In genomic region chr3:88620146-88620991, GRCm38 (mm10) we compare ENCODE assay signal across 9 mouse cellular contexts. TPM values are rescaled to one million over a fixed set of nuclear protein-coding genes. Genes with fewer than 3 reads are reported as not detected.
A peak's percentile ranks its signal among the peaks of the same experiment; 100 is the strongest.
DNase-seq lines count a peak whose midpoint lies in the region; ATAC-seq and TF ChIP-seq lines count a peak whose summit lies in the region.
"Had no signal": no experiment of that assay in that cellular context is flagged by ENCODE, and none has a peak within 500 bp of the region (broad histone marks: within the 10 kb centered on the region; RNA-seq: fewer than 3 reads in every experiment).

No protein-coding gene starts in this region.

- peaks cover 15% of the 10 kb centered on the region; the same call in 1 of the 2 replicates for H3K4me1 ChIP-seq in cerebellum, adult 2 months (ENCODE audit: control insufficient read depth, insufficient read depth, low read length)
- H3K4me1 ChIP-seq in forebrain, embryonic 12.5 days, result peaks cover 39% of the 10 kb centered on the region
- H3K4me1 ChIP-seq in liver, embryonic 12.5 days, result peaks cover 79% of the 10 kb centered on the region

- peak overlapping the region; percentile 85 for H3K4me3 ChIP-seq in cerebellum, adult 2 months (replicated peaks; ENCODE audit: insufficient read depth, low read depth, low read length)
- peak overlapping the region; percentile 90 for H3K4me3 ChIP-seq in forebrain, embryonic 12.5 days (replicated peaks)
- peak overlapping the region; percentile 75 for H3K4me3 ChIP-seq in liver, embryonic 12.5 days

- no peaks in the 10 kb centered on the region for H3K9me3 ChIP-seq in forebrain, embryonic 12.5 days
- H3K9me3 ChIP-seq in liver, embryonic 12.5 days (replicated peaks), result no peaks in the 10 kb centered on the region

- DNase-seq in cerebellum, adult 2 months, result no peak
- DNase-seq in cerebellum, postnatal 14 days, result no peak
- DNase-seq in 3T3-L1 (ENCODE audit: low read depth, low spot score), result peak; percentile 40
- no peak for DNase-seq in urinary bladder, postnatal 4 days (ENCODE audit: low spot score in 2 of 2)
- no peak for DNase-seq in spleen, postnatal 36 days (ENCODE audit: low spot score in 2 of 2)
- DNase-seq in layer of hippocampus, adult 8-10 months (ENCODE audit: low spot score in 2 of 2), result no peak

- TF ChIP-seq POLR2A in cerebellum, adult 2 months (IDR thresholded peaks at IDR 0.05; ENCODE audit: borderline replicate concordance, insufficient read depth, low read length), result 0 out of 2 replicates have a peak, but pooled peaks have one; percentile 4

- peak overlapping the region; percentile 91 for H3K4me2 ChIP-seq in forebrain, embryonic 12.5 days
- peak overlapping the region; percentile 97 for H3K4me2 ChIP-seq in liver, embryonic 12.5 days

- peak overlapping the region; percentile 99 for H3K9ac ChIP-seq in forebrain, embryonic 12.5 days
- peak overlapping the region; percentile 86 for H3K9ac ChIP-seq in liver, embryonic 12.5 days

- WGBS in cerebellum, adult 2 months, result 10% methylated on average over 15 of the region's 15 CpGs
- 16% methylated on average over 15 of the region's 15 CpGs for WGBS in forebrain, embryonic 12.5 days
- WGBS in liver, embryonic 12.5 days (ENCODE audit: insufficient replicate concordance), result 11% methylated on average over 15 of the region's 15 CpGs

- no peaks in the 10 kb centered on the region for H3K27me3 ChIP-seq in cerebellum, adult 2 months (ENCODE audit: control insufficient read depth, insufficient read depth, low read length)
- H3K27me3 ChIP-seq in forebrain, embryonic 12.5 days, result no peaks in the 10 kb centered on the region
- no peaks in the 10 kb centered on the region; the same call in 1 of the 2 replicates for H3K27me3 ChIP-seq in liver, embryonic 12.5 days (replicated peaks)

- ATAC-seq in forebrain, embryonic 12.5 days (ENCODE audit: low FRiP score), result no peak
- peak; percentile 11; the same call in 1 of the 2 replicates for ATAC-seq in liver, embryonic 12.5 days

- H3K27ac ChIP-seq in cerebellum, adult 2 months (ENCODE audit: insufficient read depth, low read length), result peak overlapping the region; percentile 84
- peak overlapping the region; percentile 98 for H3K27ac ChIP-seq in forebrain, embryonic 12.5 days
- peak overlapping the region; percentile 88 for H3K27ac ChIP-seq in liver, embryonic 12.5 days

- H3K36me3 ChIP-seq in forebrain, embryonic 12.5 days (replicated peaks), result 0 out of 2 replicates have a peak, but pooled peaks cover 7% of the 10 kb centered on the region
- 0 out of 2 replicates have a peak, but pooled peaks cover 3% of the 10 kb centered on the region for H3K36me3 ChIP-seq in liver, embryonic 12.5 days

- no peak for TF ChIP-seq CTCF in cerebellum, adult 2 months (IDR thresholded peaks at IDR 0.05; ENCODE audit: borderline replicate concordance, insufficient read depth, low read depth, low read length)

RNA-seq across cellular contexts. Expression of gene Arhgef2, which starts 14.6 kb away (rescaled TPM):
- polyA plus RNA-seq in cerebellum, adult 2 months (2012; rRNA removed), result 128 and 129 TPM in 2 replicates
- 146 and 147 TPM in 2 replicates for polyA plus RNA-seq in forebrain, embryonic 12.5 days (2016; fragmentation: Nextera tagmentation; extraction: Ambion mirVana)
- 30.5 and 33.0 TPM in 2 replicates for polyA plus RNA-seq in liver, embryonic 12.5 days (2016; fragmentation: Nextera tagmentation; extraction: Ambion mirVana)
- 100 to 1,000 TPM; 210 to 272 (median 257) TPM for total RNA-seq in layer of hippocampus, adult 8-10 months (2022)

RNA-seq across cellular contexts. Expression of gene Rxfp4, which starts 32.6 kb away (rescaled TPM):
- not detected in 2 replicates for polyA plus RNA-seq in cerebellum, adult 2 months (2012; rRNA removed)
- not detected in 2 replicates for polyA plus RNA-seq in forebrain, embryonic 12.5 days (2016; fragmentation: Nextera tagmentation; extraction: Ambion mirVana)
- not detected in 2 replicates for polyA plus RNA-seq in liver, embryonic 12.5 days (2016; fragmentation: Nextera tagmentation; extraction: Ambion mirVana)
- total RNA-seq in layer of hippocampus, adult 8-10 months (2022), result not detected
- total RNA-seq: heart, postnatal 14 days had no signal

RNA-seq across cellular contexts. Expression of gene Ssr2, which starts 44.7 kb away (rescaled TPM):
- polyA plus RNA-seq in cerebellum, adult 2 months (2012; rRNA removed), result 141 and 142 TPM in 2 replicates
- polyA plus RNA-seq in forebrain, embryonic 12.5 days (2016; fragmentation: Nextera tagmentation; extraction: Ambion mirVana), result 118 and 135 TPM in 2 replicates
- polyA plus RNA-seq in liver, embryonic 12.5 days (2016; fragmentation: Nextera tagmentation; extraction: Ambion mirVana), result 172 and 177 TPM in 2 replicates
- 10 to 100 TPM; 86.4 to 96.0 (median 90.1) TPM for total RNA-seq in layer of hippocampus, adult 8-10 months (2022)
